Mouse (Mus musculus) kidney, embryonic 14.5 days (tissue): ENCODE data around the gene Fbl. TPM values are rescaled to one million over a fixed set of nuclear protein-coding genes. Genes with fewer than 3 reads are reported as not detected.

ENCODE experiments used
- ATAC-seq: fragments of 200-750 bp; cut with Nextera tagmentation; 2 replicates; pipeline ENCODE4 v1.8.0; 2017; ENCODE audit warnings: moderate number of reproducible peaks, mild to moderate bottlenecking, moderate TSS enrichment, moderate library complexity; ENCODE audit not compliant: low FRiP score, low TSS enrichment
- H3K27ac ChIP-seq: fragments of 300-500 bp; sonication (generic); 2 replicates; pipeline ENCODE4 v1.5.1; 2014; ENCODE audit warnings: low read depth, mild to moderate bottlenecking, low read length, moderate library complexity, mixed read lengths
- H3K27me3 ChIP-seq: fragments of 300-500 bp; sonication (generic); 2 replicates; pipeline ENCODE4 v1.6.1; 2014; ENCODE audit warnings: mild to moderate bottlenecking, low read length; ENCODE audit not compliant: control insufficient read depth, insufficient read depth
- H3K36me3 ChIP-seq: fragments of 300-500 bp; sonication (generic); 2 replicates; pipeline ENCODE4 v1.6.1; 2014; ENCODE audit warnings: low read length, mixed read lengths; ENCODE audit not compliant: control insufficient read depth, insufficient read depth
- H3K4me1 ChIP-seq: fragments of 300-500 bp; sonication (generic); 2 replicates; pipeline ENCODE4 v1.6.1; 2014; ENCODE audit warnings: low read length, mixed read lengths; ENCODE audit not compliant: control insufficient read depth, insufficient read depth
- H3K4me2 ChIP-seq: fragments of 300-500 bp; sonication (generic); replicated peaks from 2 replicates; pipeline ENCODE4 v1.6.1; 2014; ENCODE audit warnings: low read depth, mild to moderate bottlenecking, low read length
- H3K4me3 ChIP-seq: fragments of 300-500 bp; sonication (generic); 2 replicates; pipeline ENCODE4 v1.5.1; 2014; ENCODE audit warnings: mild to moderate bottlenecking, low read length
- H3K9ac ChIP-seq: fragments of 300-500 bp; sonication (generic); 2 replicates; pipeline ENCODE4 v1.6.1; 2014; ENCODE audit warnings: low read depth, mild to moderate bottlenecking, low read length, moderate library complexity
- H3K9me3 ChIP-seq: fragments of 300-500 bp; sonication (generic); 2 replicates; pipeline ENCODE4 v1.6.1; 2016; ENCODE audit warnings: low read length; ENCODE audit not compliant: control insufficient read depth
- WGBS: fragments of 180-500 bp; shearing (Covaris S2); extraction: QIAGEN DNeasy Blood & Tissue Kit; methylation state at CpG from one replicate; pipeline ENCODE4 v1.1.7; 2014; 5-methylcytosine and 5-hydroxymethylcytosine counted together
- polyA plus RNA-seq: library from polyadenylated mRNA; unstranded; fragments of >200 nt; fragmentation: Nextera tagmentation; extraction: Ambion mirVana; gene quantifications from 2 replicates; pipeline ENCODE4 v1.2.1, GENCODE M21; 2014

The Fbl gene
- polyA plus RNA-seq, 1 experiment from 2014 or later = 57.0 TPM

DNA sequence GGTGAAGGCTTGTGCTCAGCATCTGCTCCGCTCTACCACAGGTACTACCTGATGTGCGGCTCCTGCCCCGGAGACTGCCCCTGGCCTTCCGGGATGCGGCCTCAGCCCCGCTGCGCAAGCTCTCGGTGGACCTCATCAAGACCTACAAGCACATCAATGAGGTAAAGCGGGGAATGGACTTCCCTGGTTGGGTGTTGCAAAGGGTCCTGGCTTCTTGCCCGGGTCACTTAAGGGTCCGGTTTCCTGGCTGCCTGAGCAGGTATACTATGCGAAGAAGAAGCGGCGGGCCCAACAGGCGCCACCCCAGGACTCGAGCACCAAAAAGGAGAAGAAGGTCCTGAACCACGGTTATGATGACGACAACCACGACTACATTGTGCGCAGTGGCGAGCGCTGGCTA lies 12.8 kb downstream of the Fbl start:
- no peaks in the 10 kb centered on the region for H3K9me3 ChIP-seq
- H3K4me2 ChIP-seq = no peak overlapping the region
- no peak overlapping the region for H3K9ac ChIP-seq
- H3K36me3 ChIP-seq = peaks cover 76% of the 10 kb centered on the region
- no peak for ATAC-seq
- H3K27me3 ChIP-seq = no peaks in the 10 kb centered on the region
- no peak overlapping the region for H3K4me3 ChIP-seq
- H3K27ac ChIP-seq = no peak overlapping the region
- 96% methylated on average over 22 of the region's 22 CpGs for WGBS
- 0 out of 2 replicates have a peak, but pooled peaks cover 6% of the 10 kb centered on the region for H3K4me1 ChIP-seq

DNA sequence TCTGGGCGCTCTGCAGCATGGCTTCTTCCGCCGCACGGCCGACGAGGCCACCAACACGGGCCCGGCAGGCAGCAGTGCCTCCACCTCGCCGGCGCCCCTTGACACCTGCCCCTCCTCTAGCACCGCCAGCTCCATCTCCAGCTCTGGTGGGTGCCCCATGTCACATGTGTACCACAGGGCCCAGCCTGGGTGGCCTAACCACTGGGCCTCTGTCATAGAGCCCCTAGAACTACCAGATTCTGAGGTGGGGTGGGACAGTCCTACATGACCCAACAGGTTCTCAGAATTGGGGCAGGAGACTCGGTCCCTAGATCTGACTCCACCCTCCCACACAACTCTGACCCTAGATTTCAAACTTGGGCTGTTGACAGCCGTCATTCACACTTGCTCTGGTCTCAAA lies 16.4 kb downstream of the Fbl start:
- Histone ChIP-seq H3K4me1 (0 out of 2 replicates have a peak, but pooled peaks cover under 1% of the 10 kb centered on the region), H3K4me3 (no peak overlapping the region), H3K9ac (no peak overlapping the region; the same call in 1 of the 2 replicates), H3K27ac (no peak overlapping the region), H3K4me2 (no peak overlapping the region), H3K9me3 (no peaks in the 10 kb centered on the region), H3K27me3 (no peaks in the 10 kb centered on the region), H3K36me3 (peaks cover 95% of the 10 kb centered on the region)
- WGBS = 96% methylated on average over 14 of the region's 14 CpGs
- no peak for ATAC-seq

DNA sequence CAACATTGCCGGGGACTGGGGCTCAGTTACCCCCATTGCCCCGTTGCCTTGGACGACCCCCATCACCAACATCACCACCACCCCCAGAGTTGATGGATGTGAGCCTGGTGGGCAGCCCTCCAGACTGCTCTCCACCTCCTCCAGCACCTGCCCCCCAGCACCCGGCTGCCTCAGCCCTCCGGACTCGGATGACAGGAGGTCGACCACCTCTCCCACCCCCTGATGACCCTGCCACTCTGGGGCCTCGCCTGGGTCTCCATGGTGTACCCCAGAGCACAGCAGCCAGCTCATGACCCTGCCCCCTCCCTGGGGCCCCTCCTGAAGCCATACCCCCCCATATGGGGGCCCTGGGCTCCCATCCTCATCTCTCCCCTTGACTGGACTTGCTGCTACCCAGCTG lies 17.1 kb downstream of the Fbl start:
- no peak overlapping the region for H3K4me3 ChIP-seq
- no peak overlapping the region for H3K9ac ChIP-seq
- 80% methylated on average over 8 of the region's 8 CpGs for WGBS
- H3K4me1 ChIP-seq = no peaks in the 10 kb centered on the region
- no peak overlapping the region for H3K27ac ChIP-seq
- H3K4me2 ChIP-seq = no peak overlapping the region
- no peaks in the 10 kb centered on the region for H3K27me3 ChIP-seq
- no peaks in the 10 kb centered on the region for H3K9me3 ChIP-seq
- H3K36me3 ChIP-seq = peaks cover 96% of the 10 kb centered on the region
- ATAC-seq = no peak

DNA sequence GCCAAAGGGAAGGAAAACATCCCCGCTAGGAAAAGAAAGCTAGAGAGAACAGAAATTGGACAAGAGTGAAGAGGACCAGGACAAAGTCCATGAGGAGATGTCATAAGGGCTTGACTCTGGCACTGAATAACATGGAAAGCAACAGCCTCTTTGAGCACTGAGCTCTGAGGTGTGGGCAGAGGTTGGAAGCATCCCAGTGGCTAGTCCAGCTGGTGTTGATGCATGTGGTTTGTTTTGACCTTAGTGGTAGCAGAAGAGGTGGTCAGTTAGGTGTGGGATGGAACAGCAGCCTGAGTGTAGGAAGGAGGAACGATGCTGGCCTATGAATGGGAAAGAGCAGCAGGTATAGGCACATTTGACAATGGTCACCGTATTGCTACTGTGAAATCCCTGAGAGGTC lies 22.0 kb downstream of the Fbl start:
- no peak overlapping the region for H3K4me3 ChIP-seq
- no peak for ATAC-seq

DNA sequence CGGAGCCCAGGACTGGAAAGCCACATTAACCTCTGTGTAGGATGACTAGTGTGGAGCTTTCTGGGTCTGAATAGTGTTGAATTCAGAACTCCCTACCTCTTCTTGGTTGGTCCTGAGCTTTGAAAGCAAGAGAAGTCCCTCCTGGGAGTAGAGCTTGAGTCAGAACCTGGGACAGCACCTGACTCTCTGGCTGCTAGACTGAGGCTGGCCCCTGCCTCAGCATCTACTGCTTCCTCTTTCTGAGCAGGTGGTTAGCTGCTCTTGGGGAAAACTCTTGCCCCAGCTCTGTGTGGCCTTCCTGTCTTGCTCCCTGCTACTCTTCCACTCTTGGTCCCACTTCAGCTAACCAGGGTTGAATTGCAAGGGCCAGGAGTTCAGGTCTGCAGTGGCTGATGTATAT lies 22.4 kb downstream of the Fbl start:
- Histone ChIP-seq H3K36me3 (peaks cover 78% of the 10 kb centered on the region), H3K4me3 (no peak overlapping the region), H3K27me3 (no peaks in the 10 kb centered on the region), H3K9me3 (no peaks in the 10 kb centered on the region), H3K9ac (no peak overlapping the region), H3K4me1 (no peaks in the 10 kb centered on the region), H3K4me2 (no peak overlapping the region), H3K27ac (no peak overlapping the region)
- no peak for ATAC-seq
- 94% methylated on average over 1 of the region's 1 CpGs for WGBS

More for the DNA sequence above, 22.0 kb downstream of the Fbl start:
- 98% methylated on average over 3 of the region's 3 CpGs for WGBS
- Histone ChIP-seq H3K9ac (no peak overlapping the region), H3K4me2 (no peak overlapping the region), H3K4me1 (no peaks in the 10 kb centered on the region), H3K36me3 (peaks cover 78% of the 10 kb centered on the region), H3K27me3 (no peaks in the 10 kb centered on the region), H3K9me3 (no peaks in the 10 kb centered on the region), H3K27ac (no peak overlapping the region)

DNA sequence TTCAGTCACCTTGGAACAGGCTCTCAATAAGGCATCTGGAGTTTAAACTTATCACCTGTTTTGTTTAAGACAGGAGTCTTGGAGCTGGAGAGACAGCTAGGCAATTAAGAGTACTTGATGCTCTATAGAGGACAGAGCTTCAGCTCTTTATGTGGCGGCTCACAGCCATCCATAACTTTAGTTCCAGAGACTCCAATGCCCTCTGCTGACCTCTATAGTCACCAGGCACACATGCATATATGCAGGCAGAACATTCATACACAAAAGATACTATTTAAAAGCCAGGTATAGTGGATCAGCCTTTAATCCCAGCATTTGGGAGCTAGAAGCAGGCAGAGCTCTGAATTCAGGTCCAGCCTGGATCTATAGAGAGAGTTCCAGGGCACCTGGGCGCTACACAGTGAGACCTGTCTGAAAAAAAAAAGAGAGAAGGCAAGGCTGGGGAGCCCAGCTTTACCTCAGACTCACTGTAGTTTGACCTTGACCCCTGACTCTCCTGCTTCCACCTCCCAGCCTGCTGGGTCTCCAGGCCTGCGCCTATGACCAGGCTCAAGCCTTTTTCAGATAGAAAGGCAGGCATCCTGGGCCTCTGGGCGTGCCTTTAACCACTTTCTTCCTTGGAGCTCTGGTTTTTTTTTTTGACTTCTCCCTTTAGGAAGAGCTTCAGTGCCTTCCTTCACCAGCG lies 26.0 kb downstream of the Fbl start:
- no peaks in the 10 kb centered on the region for H3K4me1 ChIP-seq
- no peak overlapping the region for H3K9ac ChIP-seq
- no peaks in the 10 kb centered on the region for H3K27me3 ChIP-seq
- H3K4me2 ChIP-seq = no peak overlapping the region
- H3K36me3 ChIP-seq = peaks cover 53% of the 10 kb centered on the region
- no peaks in the 10 kb centered on the region for H3K9me3 ChIP-seq
- peak overlapping the region; percentile 5; the same call in 1 of the 2 replicates for H3K27ac ChIP-seq
- 82% methylated on average over 5 of the region's 5 CpGs for WGBS
- ATAC-seq = no peak
- H3K4me3 ChIP-seq = no peak overlapping the region

DNA sequence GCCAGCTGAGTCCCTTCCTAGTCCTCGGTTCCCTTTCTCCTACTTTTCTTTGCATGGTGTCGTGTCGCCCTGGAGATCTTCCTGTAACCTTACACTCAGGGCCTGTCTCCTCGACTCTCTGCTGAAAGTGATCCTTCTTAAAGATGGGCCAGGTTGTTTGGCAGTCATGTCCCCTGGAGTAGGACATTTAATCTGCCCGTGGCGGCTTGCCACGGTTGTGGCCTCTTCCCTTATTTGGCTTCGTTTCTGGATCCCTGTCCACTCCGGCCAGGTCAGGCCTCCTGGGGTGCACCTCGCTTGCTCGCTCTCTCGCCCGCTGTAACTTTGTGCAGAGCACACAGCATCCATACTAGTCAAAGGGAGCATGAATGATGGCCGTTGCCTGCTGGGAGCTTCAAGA lies 27.0 kb downstream of the Fbl start:
- Histone ChIP-seq H3K4me2 (no peak overlapping the region), H3K9me3 (no peaks in the 10 kb centered on the region), H3K4me1 (no peaks in the 10 kb centered on the region), H3K27ac (no peak overlapping the region), H3K9ac (no peak overlapping the region), H3K36me3 (peaks cover 44% of the 10 kb centered on the region), H3K4me3 (no peak overlapping the region), H3K27me3 (no peaks in the 10 kb centered on the region)
- ATAC-seq = peak; percentile 72
- WGBS = 45% methylated on average over 14 of the region's 14 CpGs

DNA sequence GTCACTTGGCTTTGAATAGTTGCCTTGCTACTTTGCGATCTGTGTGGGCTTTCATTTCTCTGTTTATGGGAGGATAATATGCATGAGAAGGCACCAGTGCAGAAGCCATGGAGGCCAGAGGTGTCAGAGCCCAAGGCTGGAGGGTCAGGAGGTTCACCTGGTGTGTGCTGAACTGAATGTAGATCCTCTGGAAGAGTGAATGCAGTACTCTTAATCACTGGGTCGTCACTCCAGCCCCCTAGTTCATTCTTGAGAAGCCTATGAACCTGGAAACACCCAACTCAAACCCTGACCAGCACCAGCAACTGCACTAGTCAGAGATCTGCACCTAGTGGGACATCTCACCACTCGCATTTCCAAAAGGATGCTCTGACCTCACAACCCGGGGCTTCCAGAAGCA lies 29.5 kb downstream of the Fbl start:
- Histone ChIP-seq H3K27ac (no peak overlapping the region), H3K4me2 (no peak overlapping the region), H3K9ac (no peak overlapping the region), H3K4me1 (no peaks in the 10 kb centered on the region), H3K36me3 (peaks cover 21% of the 10 kb centered on the region), H3K9me3 (no peaks in the 10 kb centered on the region), H3K4me3 (no peak overlapping the region), H3K27me3 (no peaks in the 10 kb centered on the region)
- ATAC-seq = no peak
- WGBS = 67% methylated on average over 4 of the region's 4 CpGs

DNA sequence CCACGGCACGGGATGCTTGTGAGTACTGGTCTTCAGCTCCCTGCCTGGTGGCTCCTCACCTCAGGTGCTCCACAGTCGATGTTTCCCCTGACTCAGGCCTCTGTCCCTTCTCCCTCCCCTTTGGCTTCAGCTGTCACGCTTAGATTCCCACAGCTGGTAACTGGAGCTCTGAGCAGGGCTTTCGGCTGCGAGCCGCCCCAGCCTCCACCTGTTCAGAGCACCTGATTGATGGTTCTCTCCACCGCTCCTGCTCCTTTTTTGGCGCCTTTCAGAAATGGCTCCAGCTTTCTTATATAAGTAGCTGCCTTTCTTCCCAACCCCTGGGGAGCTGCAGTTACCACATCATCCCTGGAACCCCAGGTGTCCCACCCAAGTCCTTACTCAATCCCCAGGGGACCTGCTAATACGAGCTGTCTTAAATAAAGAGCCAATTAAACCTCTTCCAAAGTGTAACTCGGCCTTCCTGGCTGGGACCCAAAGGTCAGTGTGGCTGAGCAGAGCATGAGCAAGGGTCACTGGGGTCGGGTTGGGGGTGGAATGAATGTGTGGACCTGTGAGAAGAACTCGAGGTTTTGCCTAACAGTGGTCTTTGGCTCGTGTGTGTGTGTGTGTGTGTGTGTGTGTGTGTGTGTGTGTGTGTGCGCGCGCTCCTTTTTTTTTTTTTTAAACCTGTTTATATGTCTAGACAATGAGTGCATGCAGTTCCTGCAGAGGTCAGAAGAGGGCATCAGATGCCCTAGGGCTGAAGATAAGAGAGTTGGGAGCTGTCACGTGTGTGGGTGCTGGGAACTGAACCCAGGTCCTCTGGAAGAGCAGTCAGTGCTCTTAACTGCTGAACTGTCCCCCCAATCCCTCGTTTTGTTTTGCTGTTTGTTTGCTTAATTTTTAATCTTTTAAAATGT lies 33.9 kb downstream of the Fbl start:
- no peaks in the 10 kb centered on the region for H3K36me3 ChIP-seq
- peak; percentile 91 for ATAC-seq
- H3K27me3 ChIP-seq = no peaks in the 10 kb centered on the region
- H3K9me3 ChIP-seq = no peaks in the 10 kb centered on the region
- no peaks in the 10 kb centered on the region for H3K4me1 ChIP-seq
- 39% methylated on average over 19 of the region's 19 CpGs for WGBS
- H3K4me3 ChIP-seq = no peak overlapping the region
- peak overlapping the region; percentile 37; the same call in 1 of the 2 replicates for H3K27ac ChIP-seq
- H3K4me2 ChIP-seq = 0 out of 2 replicates have a peak overlapping the region, but pooled peaks have one; percentile 8
- no peak overlapping the region for H3K9ac ChIP-seq
